In the genomic region with DNA sequence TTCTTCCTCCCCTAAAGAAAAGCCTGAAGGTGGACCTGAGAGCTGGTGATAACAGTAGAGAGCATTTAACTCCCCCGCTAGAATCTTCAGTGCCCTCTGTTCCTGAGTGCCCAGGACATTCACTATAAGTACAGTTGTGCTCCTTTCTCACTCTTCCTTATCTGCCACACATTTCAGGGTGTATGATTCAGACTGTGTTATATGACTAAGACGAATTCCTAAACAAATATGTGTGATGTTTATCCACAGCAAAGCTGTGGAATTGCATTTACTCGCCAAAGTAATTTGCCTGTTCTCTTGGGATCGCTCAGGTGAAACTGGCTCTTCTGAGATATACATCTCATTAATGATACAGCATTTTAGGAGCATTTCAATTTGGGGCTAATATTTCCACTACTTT, we compare ENCODE assay signal across 24 mouse cellular contexts.
"Had no signal": no experiment of that assay in that cellular context is flagged by ENCODE, and none has a peak within 500 bp of the region (broad histone marks: within the 10 kb centered on the region; RNA-seq: fewer than 3 reads in every experiment).

No protein-coding gene starts in this region.

- H3K27me3 ChIP-seq: limb, embryonic 12.5 days; limb, embryonic 13.5 days; limb, embryonic 15.5 days; liver, embryonic 12.5 days; liver, embryonic 13.5 days; liver, embryonic 15.5 days; lung, embryonic 15.5 days; megakaryocyte, embryonic 14.5 days; midbrain, embryonic 12.5 days; midbrain, embryonic 13.5 days; midbrain, embryonic 15.5 days had no signal

- DNase-seq: left cerebral cortex, postnatal 4 days; liver; liver, embryonic 13.5 days; liver, postnatal 0 days; lung, adult 18-20 months; lung, adult 2 months; lung, embryonic 14.5 days; lung, postnatal 10 days; lung, postnatal 14 days; lung, postnatal 36 days; lung, postnatal 4 days; midbrain, embryonic 14.5 days had no signal

- ATAC-seq: liver, embryonic 12.5 days; liver, postnatal 0 days; lung, postnatal 0 days; midbrain, embryonic 13.5 days; midbrain, embryonic 15.5 days; midbrain, embryonic 16.5 days had no signal
